Mouse (Mus musculus) embryo, embryonic 11.5 days (tissue): ENCODE data around the gene Lman2l.
A peak's percentile ranks its signal among the peaks of the same experiment; 100 is the strongest.

ENCODE experiments used
- DNase-seq: peaks from one replicate; pipeline ENCODE4 v3.0.0-alpha.2; 2012; ENCODE audit warnings: low read depth, low spot score

The Lman2l gene

GRCm38 (mm10) chr1:36444471-36445464, at the start of gene Lman2l:
Lman2l (minus strand) TSS chr1:36445271.
- DNase-seq, result peak; percentile 92

- DNase-seq, result no peak
These were observed 48.2 kb upstream of the Lman2l start for GRCm38 (mm10) chr1:36493299-36493698.

- no peak for DNase-seq
These were observed 47.5 kb upstream of the Lman2l start for GRCm38 (mm10) chr1:36492416-36493139.

- DNase-seq, result no peak
These were observed 44.6 kb upstream of the Lman2l start for GRCm38 (mm10) chr1:36489661-36490060.

GRCm38 (mm10) chr1:36487111-36487510, 42.0 kb upstream of the Lman2l start:
- no peak for DNase-seq

GRCm38 (mm10) chr1:36485080-36485479, 40.0 kb upstream of the Lman2l start:
- no peak for DNase-seq

- DNase-seq, result no peak
These were observed 38.8 kb upstream of the Lman2l start for GRCm38 (mm10) chr1:36483825-36484224.

GRCm38 (mm10) chr1:36479903-36480899, 35.1 kb upstream of the Lman2l start:
- no peak for DNase-seq

GRCm38 (mm10) chr1:36478343-36478795, 33.3 kb upstream of the Lman2l start:
- DNase-seq, result no peak

- DNase-seq, result no peak
These were observed 31.4 kb upstream of the Lman2l start for GRCm38 (mm10) chr1:36476426-36476825.

GRCm38 (mm10) chr1:36475480-36476110, 30.5 kb upstream of the Lman2l start:
- DNase-seq, result no peak

- DNase-seq, result no peak
These were observed 29.6 kb upstream of the Lman2l start for GRCm38 (mm10) chr1:36474646-36475045.

GRCm38 (mm10) chr1:36473211-36473780, 28.2 kb upstream of the Lman2l start:
- DNase-seq, result no peak

- no peak for DNase-seq
These were observed 27.0 kb upstream of the Lman2l start for GRCm38 (mm10) chr1:36472106-36472440.

GRCm38 (mm10) chr1:36471181-36472105, 26.4 kb upstream of the Lman2l start, which contains the start of gene Cnnm4:
Cnnm4 (plus strand) TSS chr1:36471620.
- peak; percentile 79 for DNase-seq

- no peak for DNase-seq
These were observed 24.9 kb upstream of the Lman2l start for GRCm38 (mm10) chr1:36469811-36470444.

GRCm38 (mm10) chr1:36467446-36467845, 22.4 kb upstream of the Lman2l start:
- DNase-seq, result no peak

- no peak for DNase-seq
These were observed 20.6 kb upstream of the Lman2l start for GRCm38 (mm10) chr1:36465641-36466160.

- no peak for DNase-seq
These were observed 16.8 kb upstream of the Lman2l start for GRCm38 (mm10) chr1:36461829-36462228.
